Mouse (Mus musculus) frontal cortex, adult (tissue): ENCODE measurements around the gene Ttc30b.
"Not testable (repeated sequence)": the region's sequence is repeated elsewhere in the genome, so short reads cannot be mapped to it uniquely, and the experiment has no call there.

Experiments used
- ATAC-seq: cut with Nextera tagmentation; 2 replicates; pipeline ENCODE4 v1.9.2; 2017; ENCODE audit warnings: mild to moderate bottlenecking, moderate library complexity, mixed read lengths; ENCODE audit not compliant: low TSS enrichment

Ttc30b gene

GRCm38 (mm10) chr2:75938117-75939063 is at the start of gene Ttc30b:
TSS of gene Ttc30b (minus strand) at chr2:75938585.
- peak; percentile 94 for ATAC-seq

- ATAC-seq, result no peak
Observed at GRCm38 (mm10) chr2:75987739-75988138, 49.4 kb upstream of the Ttc30b start.

- ATAC-seq, result peak; percentile 92
Observed at GRCm38 (mm10) chr2:75985124-75985523, 46.7 kb upstream of the Ttc30b start.

GRCm38 (mm10) chr2:75983847-75984246 is 45.5 kb upstream of the Ttc30b start:
- ATAC-seq, result no peak

GRCm38 (mm10) chr2:75983091-75983490 is 44.7 kb upstream of the Ttc30b start:
- no peak for ATAC-seq

GRCm38 (mm10) chr2:75982626-75983025 is 44.2 kb upstream of the Ttc30b start:
- ATAC-seq, result no peak

GRCm38 (mm10) chr2:75981440-75982081 is 43.2 kb upstream of the Ttc30b start, which contains the start of gene Ttc30a1:
TSS of gene Ttc30a1 (minus strand) at chr2:75981967.
- peak; percentile 87 for ATAC-seq

- not testable (repeated sequence) for ATAC-seq
Observed at GRCm38 (mm10) chr2:75980933-75981439, 42.6 kb upstream of the Ttc30b start.

- ATAC-seq, result not testable (repeated sequence)
Observed at GRCm38 (mm10) chr2:75977752-75978368, 39.5 kb upstream of the Ttc30b start, which contains the start of gene Ttc30a2. TSS of gene Ttc30a2 (minus strand) at chr2:75978170.

GRCm38 (mm10) chr2:75976070-75976469 is 37.7 kb upstream of the Ttc30b start:
- ATAC-seq, result not testable (repeated sequence)

- ATAC-seq, result no peak
Observed at GRCm38 (mm10) chr2:75974131-75974530, 35.7 kb upstream of the Ttc30b start.

GRCm38 (mm10) chr2:75964972-75965371 is 26.6 kb upstream of the Ttc30b start:
- peak; percentile 95 for ATAC-seq

- ATAC-seq, result peak; percentile 38; the same call in 1 of the 2 replicates
Observed at GRCm38 (mm10) chr2:75964512-75964911, 26.1 kb upstream of the Ttc30b start.

- ATAC-seq, result no peak
Observed at GRCm38 (mm10) chr2:75964051-75964450, 25.7 kb upstream of the Ttc30b start.

GRCm38 (mm10) chr2:75963211-75963840 is 24.9 kb upstream of the Ttc30b start:
- ATAC-seq, result no peak

GRCm38 (mm10) chr2:75960366-75961330 is 22.3 kb upstream of the Ttc30b start:
- peak; percentile 64 for ATAC-seq

GRCm38 (mm10) chr2:75959850-75960365 is 21.5 kb upstream of the Ttc30b start:
- ATAC-seq, result no peak

- no peak for ATAC-seq
Observed at GRCm38 (mm10) chr2:75959183-75959849, 20.9 kb upstream of the Ttc30b start.

GRCm38 (mm10) chr2:75955709-75956108 is 17.3 kb upstream of the Ttc30b start:
- no peak for ATAC-seq
